Mouse (Mus musculus) embryo, embryonic 10.5 days (tissue): ENCODE measurements around the gene Amigo1.

Experiments
- DNase-seq: peaks from one replicate; pipeline ENCODE4 v3.0.0-alpha.2; 2015; ENCODE audit warnings: low spot score

Amigo1 gene

DNA sequence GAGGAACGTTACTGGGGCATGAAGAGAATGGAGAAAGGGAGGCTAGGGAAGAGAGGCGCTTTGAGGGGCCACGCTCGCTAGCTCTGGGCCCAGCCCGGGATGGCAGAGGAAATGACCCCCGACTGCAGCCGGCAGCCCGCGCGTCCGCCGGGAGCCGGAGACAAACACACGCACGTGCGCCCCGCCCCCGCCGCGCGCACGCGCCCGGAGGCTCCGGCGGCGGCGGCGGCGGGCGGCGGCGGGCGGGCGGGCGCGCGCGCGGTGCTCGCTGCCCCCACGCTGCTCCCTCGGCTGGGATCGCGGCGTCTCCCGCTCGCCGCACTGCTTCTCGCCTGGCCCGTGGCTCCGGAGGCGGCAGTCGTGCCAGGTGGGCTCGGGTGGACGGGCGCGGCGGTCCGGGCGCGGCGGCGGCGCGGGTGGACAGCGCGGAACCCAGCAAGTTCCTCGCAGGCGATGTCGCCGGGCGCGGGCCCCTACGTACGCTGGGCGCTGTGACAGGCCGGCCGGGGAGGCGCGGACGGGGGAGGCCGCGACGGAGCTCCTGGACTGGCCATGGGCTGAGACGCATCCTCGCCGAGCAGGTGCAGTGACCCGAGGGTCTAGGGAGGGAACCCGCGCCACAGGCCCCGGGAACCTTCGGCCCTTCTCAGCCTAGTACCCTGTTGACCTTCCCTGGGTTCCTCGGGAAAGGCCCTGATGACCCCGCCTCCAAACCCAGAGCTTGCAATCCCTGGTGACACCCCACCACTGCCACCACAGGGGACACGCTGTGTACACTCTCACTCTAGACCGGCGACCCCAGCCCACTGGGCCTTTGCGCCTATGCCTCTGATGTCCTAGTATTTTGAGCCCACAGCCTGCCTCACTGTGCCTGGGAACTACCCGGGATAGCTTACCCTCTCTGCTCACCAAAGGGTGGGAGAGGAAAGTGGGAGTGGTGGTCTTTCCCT lies at the start of gene Amigo1:
Gene Amigo1, plus strand, starts transcription at position 238 of the 950 bp plus-strand sequence.
- DNase-seq = peak; percentile 70

DNA sequence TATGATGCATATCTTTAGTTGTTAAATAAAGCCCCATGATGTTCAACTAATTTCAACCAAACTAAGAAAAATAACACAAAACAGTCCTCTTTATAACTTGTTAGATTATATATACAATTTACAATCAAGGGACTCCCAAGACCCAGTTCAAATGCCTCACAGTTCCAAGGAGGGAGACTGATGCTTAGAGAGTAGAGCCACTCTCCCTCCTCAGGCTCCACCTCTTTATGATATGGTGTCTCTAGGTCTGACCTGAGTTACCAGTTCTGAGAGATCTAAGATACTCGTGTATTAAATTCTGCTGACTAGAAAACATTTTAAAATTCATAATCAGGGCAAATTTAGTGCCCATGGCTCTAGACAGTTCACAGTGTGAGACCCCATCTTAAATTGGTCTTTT lies 47.0 kb upstream of the Amigo1 start:
- no peak for DNase-seq

- DNase-seq = no peak
Observed at GRCm38 (mm10) chr3:108140786-108141185, 45.3 kb upstream of the Amigo1 start.

- peak; percentile 97 for DNase-seq
Observed at GRCm38 (mm10) chr3:108145534-108146445, 40.3 kb upstream of the Amigo1 start, which contains the start of gene Gnai3. Gene Gnai3, minus strand, starts transcription at chr3:108146146.

GRCm38 (mm10) chr3:108146671-108147070 lies 39.5 kb upstream of the Amigo1 start:
- no peak for DNase-seq

GRCm38 (mm10) chr3:108147386-108148235 lies 38.5 kb upstream of the Amigo1 start:
- DNase-seq = peak; percentile 95

DNA sequence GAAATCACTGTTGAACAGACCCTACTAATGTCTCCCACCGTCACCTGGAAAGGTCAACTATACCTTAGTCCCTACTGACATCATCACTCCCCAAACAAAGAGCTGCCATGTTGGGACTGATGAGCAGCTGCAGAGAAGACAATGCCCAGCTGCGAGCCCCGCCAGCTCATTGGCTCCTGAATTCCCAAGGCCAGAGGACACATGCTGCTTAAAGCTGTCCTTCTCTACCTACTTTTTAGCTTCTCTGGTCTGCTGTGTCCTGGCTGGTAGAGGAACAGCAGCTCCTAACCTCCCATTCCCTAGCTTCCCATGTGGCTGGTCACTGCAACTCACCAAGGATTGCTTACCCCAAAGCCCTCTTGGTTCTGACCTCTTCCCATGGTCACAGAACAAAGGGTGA lies 33.8 kb upstream of the Amigo1 start:
- no peak for DNase-seq

- DNase-seq = no peak
Observed at GRCm38 (mm10) chr3:108154656-108155055, 31.5 kb upstream of the Amigo1 start, which contains the start of gene Gpr61. Gene Gpr61, minus strand, starts transcription at chr3:108154882.

GRCm38 (mm10) chr3:108158383-108159037 lies 27.6 kb upstream of the Amigo1 start:
- no peak for DNase-seq

DNA sequence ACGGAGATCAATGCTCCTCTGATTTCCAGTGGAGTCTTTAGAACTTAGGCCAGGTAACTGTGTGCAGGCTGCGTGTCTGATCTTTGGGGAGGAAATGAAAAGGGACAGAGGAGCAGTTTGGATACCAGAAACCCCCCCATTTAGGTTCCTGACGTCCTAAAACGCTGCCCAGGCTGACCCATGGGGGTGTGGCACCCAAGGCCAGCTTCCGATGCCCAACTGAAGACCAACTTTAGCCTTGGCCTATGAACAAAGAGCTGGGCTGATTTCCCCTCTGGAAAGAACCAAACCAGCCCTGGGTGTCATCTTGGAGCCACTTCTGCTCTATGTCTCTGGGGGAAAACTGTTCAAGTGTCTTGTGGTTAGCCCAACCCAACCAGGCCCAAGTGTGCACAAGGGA lies 22.0 kb upstream of the Amigo1 start:
- no peak for DNase-seq

- peak; percentile 95 for DNase-seq
Observed at GRCm38 (mm10) chr3:108164807-108165206, 21.3 kb upstream of the Amigo1 start.

DNA sequence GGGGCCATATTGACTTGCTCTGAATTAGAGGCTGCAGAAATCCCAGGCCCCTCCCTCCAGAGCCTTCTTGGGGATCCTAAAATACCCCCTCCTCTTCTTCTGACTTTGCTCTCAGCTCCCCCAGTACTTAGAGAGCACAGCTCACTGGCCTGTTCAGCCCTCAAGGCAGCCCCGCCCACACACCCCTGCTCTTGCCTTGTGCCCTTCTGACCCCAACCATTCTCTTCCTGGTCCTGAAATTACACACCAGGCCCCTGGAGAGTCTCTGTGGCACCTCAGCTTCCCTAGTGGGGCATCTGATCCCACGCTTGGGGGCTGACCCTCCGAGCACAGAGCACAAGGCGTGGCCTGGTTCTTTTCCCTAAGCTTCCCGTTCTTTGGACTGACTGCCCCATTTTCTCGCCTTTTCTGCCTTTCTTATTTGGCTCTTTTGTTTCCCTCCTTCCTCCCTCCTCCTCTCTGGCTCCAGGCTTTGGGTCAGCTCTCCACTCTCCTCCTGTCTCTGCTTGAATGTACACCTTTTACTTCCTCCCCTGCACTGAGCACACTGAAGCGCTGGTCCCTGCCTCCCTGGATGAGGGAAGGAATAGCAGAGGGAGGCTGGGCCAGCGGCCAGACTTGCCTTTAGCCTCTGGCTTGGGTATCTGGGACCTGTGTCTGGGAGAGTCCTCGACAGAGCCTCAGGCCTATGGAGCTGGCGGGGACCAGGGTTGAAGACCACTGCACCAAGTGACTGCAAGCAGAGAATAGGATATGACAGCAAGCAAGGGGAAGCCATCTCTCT lies 20.4 kb upstream of the Amigo1 start:
- peak; percentile 68 for DNase-seq

DNA sequence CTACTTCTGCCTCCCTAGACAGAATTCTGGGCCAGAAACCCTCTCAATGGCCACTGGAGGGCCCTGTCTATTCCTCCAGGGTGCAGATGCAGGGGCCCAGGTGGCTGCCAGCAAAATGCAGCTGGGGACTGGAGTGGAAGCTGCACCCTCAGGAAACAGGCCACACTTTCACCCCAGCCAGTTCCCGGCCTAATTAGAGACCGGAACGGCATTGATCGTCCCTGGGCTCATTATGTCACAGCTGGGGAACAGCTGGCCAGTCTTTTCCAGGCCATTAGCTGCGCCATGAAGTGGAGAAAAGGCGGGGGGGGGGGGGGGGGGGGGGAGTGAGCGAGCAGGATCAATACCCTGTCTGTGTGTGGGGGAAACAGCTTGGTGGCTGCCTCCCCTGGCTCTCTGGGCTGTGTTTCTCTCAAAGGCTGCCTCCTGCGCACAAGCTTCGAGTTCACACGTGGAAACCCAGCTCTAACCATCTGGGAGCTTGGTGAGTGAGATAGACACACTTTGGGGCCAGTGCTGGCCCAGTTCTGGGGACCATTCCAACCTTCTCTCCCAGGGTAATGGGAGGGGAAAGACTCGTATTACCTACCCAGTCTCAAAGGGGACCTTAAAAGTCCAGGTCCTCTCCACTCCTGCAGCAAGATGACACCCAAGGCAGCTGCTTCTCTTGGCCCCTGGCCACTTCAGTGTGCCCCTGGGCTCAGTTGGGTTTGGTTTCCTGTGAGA lies 19.5 kb upstream of the Amigo1 start:
- peak; percentile 83 for DNase-seq

DNA sequence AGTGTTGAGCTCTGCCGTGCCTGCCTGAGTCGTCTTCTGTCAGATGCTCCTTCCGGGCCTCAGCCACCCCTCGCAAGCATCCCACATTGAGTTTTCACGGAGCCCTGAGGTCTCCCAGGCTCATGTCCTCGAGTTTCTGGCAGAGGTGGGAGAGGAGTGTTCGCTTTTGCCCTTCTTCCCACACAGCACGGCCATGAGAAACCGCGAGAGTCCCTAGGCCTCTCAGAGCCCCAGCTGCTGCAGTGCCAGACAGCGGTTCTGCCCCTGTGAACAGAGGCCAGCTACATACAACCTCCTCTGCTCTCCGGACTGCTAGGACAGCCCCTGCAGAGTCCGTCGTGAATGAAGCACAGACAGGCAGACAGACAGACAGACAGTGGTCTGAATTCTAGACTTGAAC lies 18.6 kb upstream of the Amigo1 start:
- DNase-seq = peak; percentile 39

DNA sequence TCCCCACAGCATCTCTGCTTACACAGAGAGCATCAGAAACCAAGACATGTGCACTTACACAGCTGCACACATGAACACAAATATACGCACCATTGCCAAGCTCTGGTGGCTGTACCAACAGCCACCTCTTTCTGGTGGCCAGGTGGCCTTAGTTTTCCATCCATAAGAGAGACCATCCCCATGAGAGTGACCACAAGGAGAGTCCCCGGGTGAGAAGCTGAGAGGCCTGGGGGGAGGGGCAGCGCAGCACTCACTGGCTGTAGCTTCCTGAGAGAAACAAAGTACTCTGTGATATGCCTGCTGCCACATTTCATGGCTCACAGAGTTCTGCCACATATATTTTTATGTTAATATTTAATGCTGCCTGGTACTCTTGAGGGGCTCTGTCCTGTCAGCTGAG lies 16.9 kb upstream of the Amigo1 start:
- DNase-seq = peak; percentile 30

- no peak for DNase-seq
Observed at GRCm38 (mm10) chr3:108174672-108175531, 11.2 kb upstream of the Amigo1 start.

- no peak for DNase-seq
Observed at GRCm38 (mm10) chr3:108178756-108179715, 7.1 kb upstream of the Amigo1 start.
